In the genomic region with DNA sequence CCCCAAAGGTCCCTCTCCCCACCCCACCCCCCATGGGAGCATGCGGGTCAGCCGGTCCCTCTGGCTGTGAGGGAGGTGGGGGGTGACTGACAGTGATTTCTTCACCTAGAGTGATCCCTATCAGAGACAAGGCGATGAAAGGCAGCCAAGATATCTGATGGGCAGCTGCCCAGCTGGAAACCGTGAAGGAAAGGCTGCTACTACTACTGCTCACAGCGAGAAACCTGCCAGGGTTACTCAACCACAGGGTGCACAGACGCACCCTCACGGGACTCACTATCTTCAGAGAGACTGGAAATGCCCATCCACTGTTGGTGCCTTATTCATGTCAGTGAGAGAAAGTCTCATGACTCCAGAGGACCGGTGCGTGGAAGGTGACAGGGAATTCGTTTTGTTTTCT, we compare ENCODE assay signal across 11 mouse cellular contexts. TPM values are rescaled to one million over a fixed set of nuclear protein-coding genes. Genes with fewer than 3 reads are reported as not detected.
DNase-seq lines count a peak whose midpoint lies in the region; ATAC-seq and TF ChIP-seq lines count a peak whose summit lies in the region.
"Had no signal": no experiment of that assay in that cellular context is flagged by ENCODE, and none has a peak within 500 bp of the region (broad histone marks: within the 10 kb centered on the region; RNA-seq: fewer than 3 reads in every experiment).

No protein-coding gene starts in this region.

- ATAC-seq in kidney, embryonic 15.5 days (replicated peaks; ENCODE audit: low FRiP score), result no peak
- no peak for ATAC-seq in activated CD4-positive, CD25-positive, alpha-beta regulatory T cell, adult 4 months

- no peaks in the 10 kb centered on the region for H3K9me3 ChIP-seq in kidney, embryonic 15.5 days (replicated peaks)
- H3K9me3 ChIP-seq: hindbrain, embryonic 12.5 days had no signal

- no peaks in the 10 kb centered on the region for H3K36me3 ChIP-seq in kidney, embryonic 15.5 days
- H3K36me3 ChIP-seq: hindbrain, embryonic 12.5 days had no signal

- H3K4me1 ChIP-seq in kidney, embryonic 15.5 days, result peaks cover 49% of the 10 kb centered on the region
- H3K4me1 ChIP-seq in embryonic fibroblast, embryonic 13.5 days (ENCODE audit: control insufficient read depth, insufficient read depth, low read length), result peaks cover 5% of the 10 kb centered on the region; the same call in 1 of the 2 replicates

- H3K4me2 ChIP-seq in kidney, embryonic 15.5 days, result peak overlapping the region; percentile 53; the same call in 1 of the 2 replicates

- peaks cover 47% of the 10 kb centered on the region for H3K27me3 ChIP-seq in kidney, embryonic 15.5 days

- DNase-seq in kidney, adult 11 months, result no peak
- peak; percentile 50 for DNase-seq in urinary bladder, adult 2 months (ENCODE audit: low spot score)
- DNase-seq in urinary bladder, postnatal 4 days (ENCODE audit: low spot score in 2 of 2), result no peak
- no peak for DNase-seq in layer of hippocampus, postnatal 14 days (ENCODE audit: low spot score in 2 of 2)
- DNase-seq: left cerebral cortex, postnatal 4 days; lung, postnatal 14 days; right cerebral cortex, postnatal 4 days had no signal

- H3K9ac ChIP-seq in kidney, embryonic 15.5 days, result no peak overlapping the region

- H3K4me3 ChIP-seq in kidney, embryonic 15.5 days (replicated peaks), result no peak overlapping the region
- no peak overlapping the region for H3K4me3 ChIP-seq in embryonic fibroblast, embryonic 13.5 days (ENCODE audit: insufficient read depth, low read length)

- peak; percentile 40; the same call in 1 of the 2 replicates for TF ChIP-seq POLR2A in embryonic fibroblast, embryonic 13.5 days (IDR thresholded peaks at IDR 0.05; ENCODE audit: low read depth, low read length)

- H3K27ac ChIP-seq in kidney, embryonic 15.5 days, result peak overlapping the region; percentile 93
- H3K27ac ChIP-seq in embryonic fibroblast, embryonic 13.5 days (ENCODE audit: insufficient read depth, low read length), result peak overlapping the region; percentile 99; the same call in 1 of the 2 replicates

- no peak for TF ChIP-seq CTCF in embryonic fibroblast, embryonic 13.5 days (IDR thresholded peaks at IDR 0.05; ENCODE audit: borderline replicate concordance, insufficient read depth, low read length)

- WGBS in kidney, embryonic 15.5 days, result 48% methylated on average over 10 of the region's 10 CpGs

RNA-seq across cellular contexts. Expression of a gene that starts 4.8 kb away (rescaled TPM):
- polyA plus RNA-seq in kidney, embryonic 15.5 days (2015; fragmentation: Nextera tagmentation; extraction: Ambion mirVana), result 38.2 and 38.8 TPM in 2 replicates
- 10.3 and 12.5 TPM in 2 replicates for polyA plus RNA-seq in urinary bladder, adult 2 months (2012; rRNA removed)
- polyA plus RNA-seq in embryonic fibroblast, embryonic 13.5 days (2011; ENCODE audit: insufficient read length, low read depth, missing spikeins), result 6.9 and 9.7 TPM in 2 replicates
- 10 to 100 TPM in 1 of 2 experiments, 1 to 10 TPM in 1; 5.4 to 10.6 TPM for polyA plus RNA-seq in activated CD4-positive, CD25-positive, alpha-beta regulatory T cell, adult 4 months (2017; shearing (Covaris generic))
- total RNA-seq in layer of hippocampus, postnatal 14 days (2021), result 1 to 10 TPM; 4.8 to 6.3 TPM

RNA-seq across cellular contexts. Expression of a gene that starts 11.8 kb away (rescaled TPM):
- 1.4 and 1.5 TPM in 2 replicates for polyA plus RNA-seq in kidney, embryonic 15.5 days (2015; fragmentation: Nextera tagmentation; extraction: Ambion mirVana)
- polyA plus RNA-seq in urinary bladder, adult 2 months (2012; rRNA removed), result 6.7 and 7.6 TPM in 2 replicates
- polyA plus RNA-seq in embryonic fibroblast, embryonic 13.5 days (2011; ENCODE audit: insufficient read length, low read depth, missing spikeins), result 0.33 and 0.35 TPM in 2 replicates
- polyA plus RNA-seq in activated CD4-positive, CD25-positive, alpha-beta regulatory T cell, adult 4 months (2017; shearing (Covaris generic)), result not detected
- total RNA-seq in layer of hippocampus, postnatal 14 days (2021), result 1 to 10 TPM in 1 of 2 experiments, under 1 TPM in 1; 0.81 to 1.1 TPM

RNA-seq across cellular contexts. Expression of a gene that starts 16.2 kb away (rescaled TPM):
- polyA plus RNA-seq in kidney, embryonic 15.5 days (2015; fragmentation: Nextera tagmentation; extraction: Ambion mirVana), result 1.0 and 1.5 TPM in 2 replicates
- 0.21 and 0.52 TPM in 2 replicates for polyA plus RNA-seq in urinary bladder, adult 2 months (2012; rRNA removed)
- 0.65 and 0.87 TPM in 2 replicates for polyA plus RNA-seq in embryonic fibroblast, embryonic 13.5 days (2011; ENCODE audit: insufficient read length, low read depth, missing spikeins)
- polyA plus RNA-seq in activated CD4-positive, CD25-positive, alpha-beta regulatory T cell, adult 4 months (2017; shearing (Covaris generic)), result not detected
- under 1 TPM; 0.74 to 0.86 TPM for total RNA-seq in layer of hippocampus, postnatal 14 days (2021)

RNA-seq across cellular contexts. Expression of a gene that starts 16.4 kb away (rescaled TPM):
- 90.0 and 91.3 TPM in 2 replicates for polyA plus RNA-seq in kidney, embryonic 15.5 days (2015; fragmentation: Nextera tagmentation; extraction: Ambion mirVana)
- 60.0 and 63.9 TPM in 2 replicates for polyA plus RNA-seq in urinary bladder, adult 2 months (2012; rRNA removed)
- 62.8 and 64.8 TPM in 2 replicates for polyA plus RNA-seq in embryonic fibroblast, embryonic 13.5 days (2011; ENCODE audit: insufficient read length, low read depth, missing spikeins)
- polyA plus RNA-seq in activated CD4-positive, CD25-positive, alpha-beta regulatory T cell, adult 4 months (2017; shearing (Covaris generic)), result 10 to 100 TPM; 56.6 to 58.0 TPM
- total RNA-seq in layer of hippocampus, postnatal 14 days (2021), result 10 to 100 TPM; 81.9 to 84.1 TPM

RNA-seq across cellular contexts. Expression of a gene that starts 25.5 kb away (rescaled TPM):
- 8.8 and 12.7 TPM in 2 replicates for polyA plus RNA-seq in kidney, embryonic 15.5 days (2015; fragmentation: Nextera tagmentation; extraction: Ambion mirVana)
- polyA plus RNA-seq in urinary bladder, adult 2 months (2012; rRNA removed), result 10.8 and 11.7 TPM in 2 replicates
- polyA plus RNA-seq in embryonic fibroblast, embryonic 13.5 days (2011; ENCODE audit: insufficient read length, low read depth, missing spikeins), result 7.3 and 9.7 TPM in 2 replicates
- 10 to 100 TPM; 21.3 to 25.8 TPM for polyA plus RNA-seq in activated CD4-positive, CD25-positive, alpha-beta regulatory T cell, adult 4 months (2017; shearing (Covaris generic))
- total RNA-seq in layer of hippocampus, postnatal 14 days (2021), result 10 to 100 TPM; 15.1 to 16.2 TPM
